Mouse (Mus musculus): ENCODE results near the gene Mageb2. TPM values are rescaled to one million over a fixed set of nuclear protein-coding genes. Genes with fewer than 3 reads are reported as not detected.
"Not testable (repeated sequence)": the region's sequence is repeated elsewhere in the genome, so short reads cannot be mapped to it uniquely, and the experiment has no call there.

Mageb2 gene
- total RNA-seq (2021) = not detected
- long read RNA-seq, experiment 1 = 0 reads
- long read RNA-seq, experiment 2 = 0 reads

DNA sequence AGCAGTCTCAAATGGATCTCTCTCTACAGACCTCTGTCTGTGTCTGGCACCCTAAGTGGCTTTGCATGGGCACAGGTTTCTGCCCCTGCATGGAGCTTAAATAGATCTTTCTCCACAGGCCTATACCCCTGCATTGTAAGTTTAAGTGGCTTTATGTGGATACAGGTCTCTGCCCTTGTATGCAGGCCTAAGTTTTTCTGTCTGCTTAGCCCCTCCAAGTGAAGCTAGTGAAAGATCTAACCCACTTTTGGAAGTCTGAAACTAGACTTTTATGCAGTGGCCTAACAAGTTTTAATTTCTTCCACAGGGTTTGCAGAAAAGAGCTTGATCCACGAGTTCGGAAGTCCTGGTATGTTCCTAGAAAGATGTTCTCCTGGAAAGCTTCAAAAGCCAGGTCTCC, at the start of gene Mageb2:
Gene Mageb2, plus strand, starts transcription at position 301 of the 400 bp plus-strand sequence.
- DNase-seq (ENCODE audit: low spot score in 2 of 2) = not testable (repeated sequence)

DNA sequence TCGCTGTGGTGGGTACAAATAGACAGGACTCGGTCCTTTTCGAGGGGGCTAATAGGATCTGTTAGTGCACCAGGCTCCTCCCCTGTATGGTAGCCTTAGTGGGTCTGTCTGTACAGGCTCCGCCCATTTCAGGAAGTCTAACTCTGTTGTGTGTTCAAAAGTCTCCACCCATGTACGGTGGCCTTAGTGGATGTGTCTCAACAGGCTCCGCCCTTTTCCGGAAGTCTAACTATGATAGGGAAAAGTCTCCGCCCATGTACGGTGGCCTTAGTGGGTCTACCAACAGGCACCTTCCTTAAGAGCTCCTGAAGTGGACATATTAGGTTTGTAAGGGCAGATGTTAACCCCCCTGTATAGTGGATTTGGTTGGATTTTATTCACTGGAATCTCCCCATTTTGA, 18.2 kb upstream of the Mageb2 start:
- DNase-seq (ENCODE audit: low spot score in 2 of 2) = not testable (repeated sequence)

Other genes with a start within 250 kb of the Mageb2 start
- not detected for gene Gm5072, start 60.8 kb downstream of the Mageb2 start, total RNA-seq (2021)
- not detected for gene Gm8914, start 148.4 kb downstream of the Mageb2 start, total RNA-seq (2021)
- not detected for gene 1700084M14Rik, start 244.2 kb downstream of the Mageb2 start, total RNA-seq (2021)

Data from adrenal gland, postnatal 4 days (tissue).